Mouse (Mus musculus): ENCODE results near the gene Ssr2. TPM values are rescaled to one million over a fixed set of nuclear protein-coding genes. Genes with fewer than 3 reads are reported as not detected.

Gene Ssr2
- total RNA-seq (2017), result 106 and 110 TPM in 2 replicates

DNA sequence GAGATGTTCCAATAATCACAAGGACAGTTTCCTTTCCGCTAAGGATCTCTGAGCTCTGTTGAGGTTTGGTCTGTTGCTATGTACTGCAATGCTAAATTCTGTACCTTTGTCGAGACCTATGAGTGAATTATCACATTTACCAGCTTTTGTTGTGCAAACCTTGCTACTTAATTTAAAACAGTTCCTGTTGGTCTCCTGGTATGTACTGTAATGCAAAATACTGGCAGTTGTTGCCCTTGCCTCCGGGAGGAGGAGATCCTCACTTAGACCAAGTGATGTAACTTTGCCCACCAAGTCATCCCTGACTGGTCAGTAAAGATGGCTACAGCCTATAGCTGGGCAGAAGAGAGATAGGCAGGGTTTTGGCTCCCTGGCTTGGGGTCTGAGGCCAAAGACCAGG is at the start of gene Ssr2:
TSS of gene Ssr2 (plus strand) at position 337 of the 400 bp plus-strand sequence.
- no peak for ATAC-seq (replicated peaks in 1 of 2; ENCODE audit: insufficient read depth in 1 of 2, low FRiP score in 2 of 2, low TSS enrichment in 1 of 2, low read depth in 1 of 2, poor library complexity in 2 of 2, severe bottlenecking in 2 of 2)

DNA sequence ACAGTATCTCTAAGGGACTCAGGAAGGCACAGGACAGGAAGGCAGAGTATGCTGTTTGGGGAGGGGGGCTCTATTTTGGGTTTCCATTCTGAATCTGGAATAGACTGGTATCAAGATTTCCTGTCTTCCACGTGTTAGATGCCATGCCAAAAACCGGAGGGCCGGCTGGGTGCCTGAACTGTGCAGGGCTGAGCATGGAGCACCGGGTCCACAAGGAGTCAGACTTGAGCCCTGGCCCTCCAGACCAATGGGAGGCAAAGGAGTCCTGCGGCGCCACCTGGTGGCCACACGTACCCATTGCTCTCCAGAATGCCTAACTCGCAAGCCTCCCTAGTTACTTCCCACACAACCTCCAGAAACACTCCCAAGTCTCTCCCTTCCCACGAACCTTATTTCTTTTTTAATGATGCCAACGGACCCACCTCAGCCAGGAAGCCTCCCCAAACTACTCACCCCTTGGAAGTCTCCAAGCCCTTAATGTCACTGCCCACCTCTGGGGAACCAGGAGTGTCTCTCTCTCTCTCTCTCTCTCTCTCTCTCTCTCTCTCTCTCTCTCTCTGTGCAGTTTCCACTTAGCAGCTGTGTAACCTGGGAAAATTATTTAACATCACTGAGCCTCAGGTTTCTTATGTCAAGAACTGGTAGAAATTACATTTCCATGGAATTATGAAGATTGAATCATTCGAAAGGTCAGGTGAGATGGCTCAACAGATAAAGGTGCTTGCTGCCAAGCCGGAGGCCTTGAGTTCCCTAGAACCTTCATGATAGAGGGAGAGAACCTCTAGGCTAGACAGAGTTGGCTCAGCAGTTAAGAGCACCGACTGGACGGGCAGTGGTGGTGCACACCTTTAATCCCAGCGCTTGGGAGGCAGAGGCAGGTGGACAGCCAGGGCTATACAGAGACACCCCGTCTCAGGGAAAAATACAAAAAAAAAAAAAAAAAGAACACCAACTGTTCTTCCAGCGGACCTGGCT is 49.2 kb upstream of the Ssr2 start:
- ATAC-seq (replicated peaks in 1 of 2; ENCODE audit: insufficient read depth in 1 of 2, low FRiP score in 2 of 2, low TSS enrichment in 1 of 2, low read depth in 1 of 2, poor library complexity in 2 of 2, severe bottlenecking in 2 of 2), result peak; percentile 75

DNA sequence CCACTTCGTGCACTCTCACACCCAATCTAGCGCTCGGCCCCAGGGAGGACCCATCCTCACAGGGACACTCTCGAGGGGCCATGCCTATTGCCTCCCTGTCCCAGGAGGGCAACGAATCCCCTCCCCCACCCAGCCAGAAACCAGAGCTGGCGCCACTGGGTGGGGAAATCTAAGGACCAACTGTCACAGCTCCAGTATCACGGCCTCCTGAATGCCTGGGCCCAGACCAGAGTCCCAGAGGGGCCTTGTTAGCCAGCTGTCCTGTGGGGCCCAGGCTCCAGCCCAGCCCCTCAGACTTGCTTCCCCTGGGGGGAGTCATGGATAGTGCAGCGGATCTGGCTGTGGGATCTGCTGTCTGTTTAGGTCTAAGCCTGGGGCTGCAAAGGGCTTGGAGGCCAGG is 48.1 kb upstream of the Ssr2 start:
- ATAC-seq (replicated peaks in 1 of 2; ENCODE audit: insufficient read depth in 1 of 2, low FRiP score in 2 of 2, low TSS enrichment in 1 of 2, low read depth in 1 of 2, poor library complexity in 2 of 2, severe bottlenecking in 2 of 2), result no peak

DNA sequence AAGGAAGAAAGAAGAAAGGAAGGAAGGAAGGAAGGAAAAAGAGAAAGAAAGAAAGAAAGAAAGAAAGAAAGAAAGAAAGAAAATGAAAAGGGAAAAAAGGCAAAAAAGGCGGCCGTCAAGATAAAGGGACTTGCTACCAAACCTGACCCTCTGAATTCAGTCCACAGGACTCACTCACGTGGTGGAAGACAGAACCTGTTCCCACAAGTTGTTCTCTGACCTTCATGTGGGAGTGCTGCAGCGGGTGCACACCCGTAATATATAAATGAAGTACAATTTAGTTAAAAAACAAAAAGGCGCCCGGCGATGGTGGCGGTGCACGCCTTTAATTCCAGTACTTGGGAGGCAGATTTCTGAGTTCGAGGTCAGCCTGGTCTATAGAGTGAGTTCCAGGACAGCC is 47.0 kb upstream of the Ssr2 start:
- ATAC-seq (replicated peaks in 1 of 2; ENCODE audit: insufficient read depth in 1 of 2, low FRiP score in 2 of 2, low TSS enrichment in 1 of 2, low read depth in 1 of 2, poor library complexity in 2 of 2, severe bottlenecking in 2 of 2), result no peak

DNA sequence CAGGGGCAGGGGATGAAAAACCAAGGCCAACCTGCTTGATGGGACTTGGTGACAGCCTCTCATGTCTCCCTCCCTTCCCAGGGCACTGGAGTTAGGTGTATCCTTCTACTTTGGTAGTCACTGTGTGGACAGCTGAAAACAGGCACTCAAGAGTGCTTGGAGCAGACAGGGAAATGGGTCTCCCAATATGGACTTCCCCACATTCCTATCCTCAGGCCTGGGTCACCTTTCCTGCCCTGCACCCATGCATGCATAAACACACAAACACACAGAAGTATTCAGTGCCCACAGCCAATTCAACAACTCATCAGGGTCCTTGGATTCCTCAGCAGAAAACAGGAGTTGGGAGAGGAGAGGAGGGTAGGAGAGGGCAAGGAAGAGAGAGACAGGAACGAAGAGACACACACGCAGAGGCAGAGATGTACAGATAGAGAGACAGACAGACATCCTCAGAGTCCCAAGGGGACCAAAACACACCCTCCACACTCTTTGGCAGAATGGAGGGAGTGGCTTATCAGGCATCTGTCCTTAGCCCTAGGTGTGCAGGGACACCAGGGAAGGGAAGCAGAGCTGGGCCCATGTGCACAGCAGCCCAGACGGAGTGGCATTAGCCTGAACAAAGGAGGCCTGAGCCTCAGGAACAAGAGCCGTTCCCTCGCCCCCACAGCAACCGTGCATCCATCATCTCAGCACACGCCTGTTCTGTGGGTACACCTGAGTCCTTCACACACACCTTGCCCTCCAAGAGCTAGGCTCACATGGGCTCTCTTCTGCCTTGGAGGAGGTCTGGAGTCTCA is 46.3 kb upstream of the Ssr2 start:
- ATAC-seq (replicated peaks in 1 of 2; ENCODE audit: insufficient read depth in 1 of 2, low FRiP score in 2 of 2, low TSS enrichment in 1 of 2, low read depth in 1 of 2, poor library complexity in 2 of 2, severe bottlenecking in 2 of 2), result no peak

DNA sequence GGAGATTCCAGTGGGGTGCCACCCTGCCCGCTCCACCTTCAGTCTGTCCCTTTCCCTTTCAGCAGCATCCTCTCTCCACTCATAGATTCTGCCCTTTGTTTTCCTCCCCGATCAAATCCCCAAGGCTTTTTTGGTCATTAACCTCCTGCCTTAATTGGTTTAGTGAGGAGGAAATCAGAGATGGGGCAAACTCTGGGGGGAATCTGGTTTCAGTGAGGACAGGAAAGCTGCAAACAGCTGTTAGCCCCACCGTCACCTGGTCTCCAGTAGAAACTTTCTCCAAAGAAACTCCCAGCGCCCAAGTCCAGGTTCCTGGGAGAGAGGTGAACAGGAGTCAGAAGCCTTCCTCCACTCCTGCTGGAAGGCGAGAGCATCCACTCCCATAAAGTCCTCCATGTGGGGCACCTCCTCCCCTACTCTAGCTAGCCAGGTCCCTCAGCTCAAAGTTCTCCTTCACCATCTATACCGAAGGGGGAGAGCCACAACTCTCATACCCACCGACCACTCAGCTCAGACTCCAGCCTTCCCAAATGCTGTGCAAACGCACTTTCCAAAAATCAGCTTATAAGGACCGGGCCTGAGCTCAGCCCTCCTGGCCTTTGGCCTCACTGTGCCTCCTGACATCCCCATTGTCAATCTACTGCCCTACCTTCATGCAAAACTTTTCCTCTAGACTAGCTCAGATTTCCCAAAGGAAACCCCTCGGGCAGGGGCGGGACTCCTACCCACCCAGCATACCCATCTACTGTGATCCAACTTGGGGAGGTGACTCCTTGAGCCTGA is 45.4 kb upstream of the Ssr2 start:
- no peak for ATAC-seq (replicated peaks in 1 of 2; ENCODE audit: insufficient read depth in 1 of 2, low FRiP score in 2 of 2, low TSS enrichment in 1 of 2, low read depth in 1 of 2, poor library complexity in 2 of 2, severe bottlenecking in 2 of 2)

DNA sequence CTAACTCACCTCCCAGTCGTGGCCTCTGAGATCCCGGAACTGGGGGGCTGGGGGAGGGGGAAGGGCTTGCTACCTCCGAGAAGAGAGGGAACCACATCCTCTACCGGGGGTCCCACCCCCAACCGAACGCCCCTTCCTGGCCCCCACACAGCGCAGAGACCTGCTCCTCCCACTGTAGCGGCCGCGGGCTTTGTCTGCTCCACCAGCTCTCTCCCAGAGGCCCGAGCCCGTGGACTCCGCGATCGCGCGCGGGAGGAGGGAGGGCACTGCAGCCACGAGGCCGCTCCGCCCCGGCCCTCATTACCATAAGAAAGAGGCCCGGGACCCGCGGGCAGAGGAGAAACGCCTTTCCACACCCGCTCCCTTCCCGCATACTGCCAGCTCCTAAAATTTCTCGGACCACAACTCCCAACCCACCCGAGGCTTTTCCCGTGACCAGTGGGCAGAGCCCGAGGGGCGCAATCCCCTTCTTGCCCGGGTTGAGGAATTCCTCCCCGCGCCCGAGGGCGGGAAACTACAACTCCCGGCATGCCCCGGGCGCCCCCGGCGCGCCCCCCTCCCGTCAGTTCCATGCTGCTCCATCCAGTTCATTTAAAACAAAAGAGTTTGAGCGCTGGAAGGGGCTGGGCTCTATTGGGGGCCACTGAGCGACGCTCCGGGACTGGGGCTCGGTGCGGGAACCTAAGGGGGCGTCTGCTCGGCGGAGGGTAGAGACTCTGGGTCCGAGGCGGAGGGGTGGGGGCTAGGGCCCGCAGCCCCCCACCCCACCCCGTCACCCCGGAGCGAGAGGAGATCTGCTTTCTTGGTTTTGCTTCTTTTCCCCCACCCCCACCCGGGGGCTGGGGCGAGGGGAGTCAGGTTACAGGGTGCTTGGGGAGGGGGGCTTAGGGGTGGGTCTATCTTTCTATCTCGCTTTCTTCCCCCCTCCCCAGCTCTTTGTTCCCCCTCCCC is 44.1 kb upstream of the Ssr2 start:
- ATAC-seq (replicated peaks in 1 of 2; ENCODE audit: insufficient read depth in 1 of 2, low FRiP score in 2 of 2, low TSS enrichment in 1 of 2, low read depth in 1 of 2, poor library complexity in 2 of 2, severe bottlenecking in 2 of 2), result peak; percentile 48 to 66

DNA sequence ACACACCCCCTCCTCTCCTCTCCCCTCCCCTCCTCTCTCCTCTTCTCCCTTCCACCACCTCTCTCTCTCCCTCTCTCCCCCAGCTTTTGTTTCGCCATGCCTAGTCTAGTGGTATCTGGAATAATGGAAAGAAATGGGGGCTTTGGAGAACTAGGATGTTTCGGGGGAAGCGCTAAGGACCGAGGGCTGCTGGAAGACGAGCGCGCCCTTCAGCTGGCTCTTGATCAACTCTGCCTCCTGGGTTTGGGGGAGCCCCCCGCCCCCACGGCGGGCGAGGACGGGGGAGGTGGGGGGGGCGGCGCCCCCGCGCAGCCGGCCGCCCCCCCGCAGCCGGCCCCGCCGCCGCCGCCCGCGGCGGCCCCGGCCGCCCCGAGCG is 43.4 kb upstream of the Ssr2 start, which contains the start of gene Mex3a:
TSS of gene Mex3a (plus strand) at position 97 of the 376 bp plus-strand sequence.
- no peak for ATAC-seq (replicated peaks in 1 of 2; ENCODE audit: insufficient read depth in 1 of 2, low FRiP score in 2 of 2, low TSS enrichment in 1 of 2, low read depth in 1 of 2, poor library complexity in 2 of 2, severe bottlenecking in 2 of 2)

DNA sequence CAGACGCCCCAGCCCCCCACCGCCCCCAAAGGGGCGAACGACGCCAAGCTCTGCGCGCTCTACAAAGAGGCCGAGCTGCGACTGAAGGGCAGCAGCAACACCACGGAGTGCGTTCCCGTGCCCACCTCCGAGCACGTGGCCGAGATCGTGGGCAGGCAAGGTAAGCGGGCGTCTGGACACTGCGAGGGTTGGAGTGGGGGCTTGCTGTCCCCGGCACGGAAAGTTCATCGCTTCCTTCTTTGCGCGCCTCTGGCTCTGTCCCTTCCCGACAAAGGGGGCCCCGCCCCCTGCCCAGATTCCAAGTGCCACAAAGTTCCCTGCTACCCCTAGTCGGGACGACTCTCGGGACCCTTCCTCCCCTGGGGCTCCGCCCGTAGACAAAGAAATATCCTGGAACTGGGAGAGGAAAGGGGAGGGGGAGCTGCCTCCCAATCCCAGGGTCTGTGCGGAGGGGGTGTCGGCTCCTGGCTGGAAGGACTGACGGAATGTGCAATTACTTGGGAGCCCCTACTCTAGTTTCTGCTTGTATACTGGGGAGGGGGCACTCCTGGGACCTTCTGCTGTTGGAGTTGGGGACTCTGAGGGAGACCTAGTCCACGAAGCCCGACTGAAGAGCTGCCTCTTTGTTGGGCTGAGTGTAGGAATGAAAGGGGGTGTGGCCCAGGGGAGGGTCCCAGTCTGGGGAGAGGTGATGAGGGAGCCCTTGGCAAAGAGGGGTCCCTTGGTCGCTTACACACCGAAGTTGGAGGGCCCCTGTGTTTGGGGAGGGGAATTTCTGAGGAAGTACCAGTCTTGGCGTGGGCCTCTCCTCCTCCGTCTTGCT is 42.8 kb upstream of the Ssr2 start:
- ATAC-seq (replicated peaks in 1 of 2; ENCODE audit: insufficient read depth in 1 of 2, low FRiP score in 2 of 2, low TSS enrichment in 1 of 2, low read depth in 1 of 2, poor library complexity in 2 of 2, severe bottlenecking in 2 of 2), result no peak

DNA sequence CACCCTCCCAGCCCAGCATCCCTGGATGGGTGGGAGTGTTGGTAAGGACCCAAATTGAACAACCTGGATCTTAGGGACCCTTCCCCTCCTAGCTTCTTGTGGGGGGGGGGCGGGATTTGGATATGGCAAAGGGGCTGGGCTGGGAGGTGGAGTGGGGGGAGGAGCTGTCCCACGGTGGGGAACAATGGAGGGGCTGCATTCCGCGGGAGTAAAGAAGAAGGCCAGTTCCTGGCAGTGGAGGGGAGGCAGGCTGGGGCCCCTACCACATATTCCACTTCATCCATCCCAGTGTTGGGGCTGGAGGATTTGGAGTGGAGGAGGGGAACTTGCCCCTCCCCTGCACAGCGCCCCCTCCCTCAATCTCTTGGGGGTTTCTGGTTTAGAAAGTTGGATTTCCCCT is 42.0 kb upstream of the Ssr2 start:
- no peak for ATAC-seq (replicated peaks in 1 of 2; ENCODE audit: insufficient read depth in 1 of 2, low FRiP score in 2 of 2, low TSS enrichment in 1 of 2, low read depth in 1 of 2, poor library complexity in 2 of 2, severe bottlenecking in 2 of 2)

DNA sequence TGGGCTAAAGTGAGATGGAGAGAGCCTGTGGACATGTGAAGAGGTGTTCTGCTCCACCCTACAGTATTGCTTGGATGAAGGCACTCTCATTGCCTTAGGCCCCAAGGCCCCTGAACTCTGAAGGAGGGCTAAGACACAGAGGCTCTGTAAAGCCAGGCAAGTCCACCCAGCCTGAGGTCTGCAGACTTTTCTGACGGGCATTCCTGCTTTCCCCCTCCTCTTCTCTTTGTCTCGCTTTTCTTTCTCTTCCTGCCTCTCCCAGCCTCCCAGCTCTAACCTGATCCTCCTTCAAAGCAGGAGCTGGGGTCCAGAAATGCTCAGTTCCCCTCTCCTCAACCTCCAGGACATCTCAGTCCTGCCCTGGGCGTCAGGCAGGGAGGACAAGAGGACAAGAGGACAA is 40.7 kb upstream of the Ssr2 start:
- no peak for ATAC-seq (replicated peaks in 1 of 2; ENCODE audit: insufficient read depth in 1 of 2, low FRiP score in 2 of 2, low TSS enrichment in 1 of 2, low read depth in 1 of 2, poor library complexity in 2 of 2, severe bottlenecking in 2 of 2)

DNA sequence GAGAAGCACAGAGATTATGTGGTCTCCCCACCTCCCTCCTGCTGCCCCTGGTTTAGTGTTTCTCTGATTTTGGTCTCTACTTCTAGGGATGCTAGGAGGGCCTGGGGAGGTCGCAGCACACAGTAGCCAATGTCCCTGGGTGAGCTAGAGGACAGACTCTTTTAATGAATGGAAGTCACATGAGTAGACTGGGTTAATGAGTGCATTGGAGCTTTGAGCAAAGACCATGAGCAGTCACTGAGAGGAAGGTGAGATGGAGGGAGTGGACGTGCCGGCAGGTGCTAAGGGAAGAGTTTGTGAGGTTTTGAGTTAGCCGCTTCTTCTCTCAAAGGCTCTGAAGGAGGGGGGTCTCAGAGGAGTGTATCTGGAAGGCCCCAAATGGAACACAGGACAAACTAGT is 40.1 kb upstream of the Ssr2 start:
- ATAC-seq (replicated peaks in 1 of 2; ENCODE audit: insufficient read depth in 1 of 2, low FRiP score in 2 of 2, low TSS enrichment in 1 of 2, low read depth in 1 of 2, poor library complexity in 2 of 2, severe bottlenecking in 2 of 2), result no peak

DNA sequence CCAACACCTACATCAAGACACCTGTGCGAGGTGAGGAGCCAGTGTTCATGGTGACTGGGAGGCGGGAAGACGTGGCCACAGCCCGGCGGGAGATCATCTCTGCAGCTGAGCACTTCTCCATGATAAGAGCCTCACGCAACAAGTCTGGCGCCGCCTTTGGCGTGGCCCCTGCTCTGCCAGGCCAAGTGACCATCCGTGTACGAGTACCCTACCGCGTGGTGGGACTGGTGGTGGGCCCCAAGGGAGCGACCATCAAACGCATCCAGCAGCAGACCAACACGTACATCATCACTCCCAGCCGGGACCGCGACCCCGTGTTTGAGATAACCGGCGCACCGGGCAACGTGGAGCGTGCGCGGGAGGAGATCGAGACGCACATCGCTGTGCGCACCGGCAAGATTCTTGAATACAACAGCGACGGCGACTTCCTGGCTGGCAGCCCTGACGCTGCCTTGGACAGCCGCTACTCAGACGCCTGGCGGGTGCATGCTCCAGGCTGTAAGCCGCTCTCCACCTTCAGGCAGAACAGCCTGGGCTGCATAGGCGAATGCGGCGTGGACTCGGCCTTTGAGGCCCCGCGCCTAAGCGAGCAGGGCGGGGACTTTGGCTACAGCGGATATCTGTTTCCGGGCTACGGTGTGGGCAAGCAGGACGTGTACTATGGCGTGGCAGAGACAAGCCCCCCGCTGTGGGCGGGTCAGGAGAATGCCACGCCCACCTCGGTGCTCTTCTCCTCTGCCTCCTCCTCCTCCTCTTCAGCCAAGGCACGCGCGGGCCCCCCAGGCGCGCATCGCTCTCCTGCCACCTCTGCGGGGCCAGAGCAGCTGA is 39.4 kb upstream of the Ssr2 start:
- peak in 1 of 2 experiments; percentile 50; a peak in 3 of 4 replicates for ATAC-seq (replicated peaks in 1 of 2; ENCODE audit: insufficient read depth in 1 of 2, low FRiP score in 2 of 2, low TSS enrichment in 1 of 2, low read depth in 1 of 2, poor library complexity in 2 of 2, severe bottlenecking in 2 of 2)

DNA sequence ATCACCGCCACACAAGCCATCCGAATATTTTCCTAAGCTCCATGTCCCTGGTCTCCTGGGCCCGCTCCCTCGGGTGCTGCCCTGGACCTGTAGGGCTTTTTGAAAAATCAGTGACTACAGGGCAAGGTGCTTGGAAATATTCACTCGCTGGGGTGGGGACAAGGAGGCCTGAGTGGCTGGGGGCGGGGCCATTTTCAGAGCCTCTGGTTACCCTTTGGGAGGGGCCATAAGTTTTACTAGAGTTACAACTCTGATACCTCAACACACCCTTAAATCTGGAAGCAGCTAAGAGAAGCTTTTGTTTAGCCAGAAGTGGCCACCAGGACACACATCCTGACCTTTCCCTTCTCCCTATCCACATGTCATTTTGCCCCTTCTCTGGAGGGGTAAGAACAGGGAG is 38.5 kb upstream of the Ssr2 start:
- no peak for ATAC-seq (replicated peaks in 1 of 2; ENCODE audit: insufficient read depth in 1 of 2, low FRiP score in 2 of 2, low TSS enrichment in 1 of 2, low read depth in 1 of 2, poor library complexity in 2 of 2, severe bottlenecking in 2 of 2)
